Mouse (Mus musculus) intestine, embryonic 14.5 days (tissue): ENCODE measurements around the gene Prrg2. TPM values are rescaled to one million over a fixed set of nuclear protein-coding genes. Genes with fewer than 3 reads are reported as not detected.

Experiments used
- ATAC-seq: fragments of 200-750 bp; cut with Nextera tagmentation; replicated peaks from 2 replicates; pipeline ENCODE4 v1.8.0; 2017; ENCODE audit warnings: low read depth, moderate number of reproducible peaks, moderate TSS enrichment, moderate library complexity; ENCODE audit not compliant: low FRiP score, low TSS enrichment
- DNase-seq: peaks from one replicate; pipeline ENCODE4 v3.0.0-alpha.2; 2018; ENCODE audit warnings: low spot score
- H3K27ac ChIP-seq: fragments of 300-500 bp; sonication (generic); 2 replicates; pipeline ENCODE4 v1.5.1; 2014; ENCODE audit warnings: low read depth, mild to moderate bottlenecking, control low read depth
- H3K27me3 ChIP-seq: fragments of 300-500 bp; sonication (generic); replicated peaks from 2 replicates; pipeline ENCODE4 v1.6.1; 2014; ENCODE audit warnings: low read length, control low read depth; ENCODE audit not compliant: control insufficient read depth, insufficient read depth
- H3K36me3 ChIP-seq: fragments of 300-500 bp; sonication (generic); 2 replicates; pipeline ENCODE4 v1.6.1; 2014; ENCODE audit warnings: low read length, control low read depth; ENCODE audit not compliant: control insufficient read depth, insufficient read depth
- H3K4me1 ChIP-seq: fragments of 300-500 bp; sonication (generic); replicated peaks from 2 replicates; pipeline ENCODE4 v1.6.1; 2014; ENCODE audit warnings: low read length, control low read depth, mixed read lengths; ENCODE audit not compliant: control insufficient read depth, insufficient read depth
- H3K4me2 ChIP-seq: fragments of 300-500 bp; sonication (generic); 2 replicates; pipeline ENCODE4 v1.6.1; 2014; ENCODE audit warnings: low read length
- H3K4me3 ChIP-seq: fragments of 300-500 bp; sonication (generic); 2 replicates; pipeline ENCODE4 v1.5.1; 2014; ENCODE audit warnings: low read depth, low read length, control low read depth, mixed read lengths
- H3K9ac ChIP-seq: fragments of 300-500 bp; sonication (generic); 2 replicates; pipeline ENCODE4 v1.6.1; 2014; ENCODE audit warnings: mild to moderate bottlenecking, low read length
- H3K9me3 ChIP-seq: fragments of 300-500 bp; sonication (generic); 2 replicates; pipeline ENCODE4 v1.6.1; 2016; ENCODE audit warnings: low read length, control low read depth; ENCODE audit not compliant: control insufficient read depth
- WGBS: fragments of 180-500 bp; shearing (Covaris S2); extraction: QIAGEN DNeasy Blood & Tissue Kit; methylation state at CpG from one replicate; pipeline ENCODE4 v1.1.7; 2014; 5-methylcytosine and 5-hydroxymethylcytosine counted together
- polyA plus RNA-seq: library from polyadenylated mRNA; unstranded; fragments of >200 nt; fragmentation: Nextera tagmentation; extraction: Ambion mirVana; gene quantifications from 2 replicates; pipeline ENCODE4 v1.2.1, GENCODE M21; 2014

Prrg2 gene
- polyA plus RNA-seq, 1 experiment from 2014 or later = 24.0 TPM

DNA sequence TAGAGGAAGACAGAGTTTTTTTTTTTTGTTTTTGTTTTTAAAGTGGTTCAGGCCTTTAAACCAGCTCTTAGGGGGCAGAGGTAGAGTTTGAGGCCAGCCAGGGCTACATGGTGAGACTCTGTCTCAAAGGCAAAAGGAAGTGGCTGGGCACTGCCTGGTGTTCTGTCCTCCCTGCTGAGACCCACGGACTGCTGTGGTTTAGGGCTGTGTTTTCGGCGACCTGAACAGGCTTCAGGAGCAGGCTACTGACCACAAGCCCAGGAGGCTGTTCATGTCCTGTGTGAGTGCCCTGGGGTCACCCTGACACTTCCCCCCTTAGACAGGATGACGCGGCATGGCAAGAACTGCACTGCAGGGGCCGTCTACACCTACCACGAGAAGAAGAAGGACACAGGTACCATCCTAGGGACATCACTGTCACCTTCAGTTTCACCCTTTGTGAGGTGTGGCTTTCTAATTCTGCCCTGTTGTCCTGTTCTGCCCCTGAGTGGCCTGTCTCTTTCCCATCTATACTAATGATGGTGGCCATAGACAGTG is 10.8 kb upstream of the Prrg2 start:
- H3K4me1 ChIP-seq = no peaks in the 10 kb centered on the region
- no peak overlapping the region for H3K4me2 ChIP-seq
- DNase-seq = no peak
- ATAC-seq = no peak
- H3K9ac ChIP-seq = no peak overlapping the region
- no peak overlapping the region for H3K27ac ChIP-seq
- no peaks in the 10 kb centered on the region for H3K9me3 ChIP-seq
- no peak overlapping the region for H3K4me3 ChIP-seq
- no peaks in the 10 kb centered on the region for H3K27me3 ChIP-seq
- WGBS = 83% methylated on average over 7 of the region's 7 CpGs
- peaks cover 45% of the 10 kb centered on the region for H3K36me3 ChIP-seq

DNA sequence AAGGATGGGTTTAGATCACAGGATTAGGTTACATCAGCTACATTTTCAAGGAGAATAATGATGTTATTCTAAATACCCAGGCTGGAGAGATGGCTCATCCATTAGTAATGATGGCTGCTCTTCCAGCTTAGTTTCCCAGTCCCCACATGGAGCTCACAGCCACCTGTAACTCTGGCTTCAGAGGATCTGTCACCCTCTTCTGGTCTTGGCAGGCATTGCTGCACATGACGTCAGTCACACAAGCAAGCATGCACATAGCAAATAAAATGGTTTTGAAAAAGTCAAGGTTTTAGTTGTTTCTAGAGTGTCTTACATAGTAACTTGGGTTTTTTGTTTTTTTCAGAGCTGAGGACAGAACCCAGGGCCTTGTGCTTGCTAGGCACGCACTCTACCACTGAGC is 9.8 kb upstream of the Prrg2 start:
- ATAC-seq = no peak
- no peak overlapping the region for H3K4me3 ChIP-seq
- no peak overlapping the region for H3K27ac ChIP-seq
- H3K4me1 ChIP-seq = no peaks in the 10 kb centered on the region
- 88% methylated on average over 2 of the region's 2 CpGs for WGBS
- no peaks in the 10 kb centered on the region for H3K9me3 ChIP-seq
- H3K36me3 ChIP-seq = peaks cover 38% of the 10 kb centered on the region
- no peaks in the 10 kb centered on the region for H3K27me3 ChIP-seq
- H3K4me2 ChIP-seq = no peak overlapping the region
- DNase-seq = no peak
- H3K9ac ChIP-seq = no peak overlapping the region

DNA sequence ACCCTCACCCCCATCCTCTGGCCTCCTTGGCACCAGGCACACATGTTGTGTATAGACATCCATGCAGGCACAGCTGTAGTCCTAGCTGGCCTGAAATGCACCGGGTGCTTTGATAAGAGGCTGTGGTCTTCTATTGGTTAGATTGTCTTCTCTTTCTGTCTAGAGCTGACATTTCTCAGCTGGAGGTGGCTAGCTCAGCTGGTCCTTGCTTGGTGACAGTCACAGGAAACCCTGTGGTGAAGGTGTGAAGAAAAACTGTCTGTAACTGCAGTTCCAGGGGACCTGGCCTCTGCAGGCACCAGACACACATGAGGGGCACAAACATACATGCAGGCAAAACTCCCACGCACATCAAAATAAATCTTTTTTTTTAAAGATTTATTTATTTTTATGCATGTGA is 7.2 kb upstream of the Prrg2 start:
- peaks cover 13% of the 10 kb centered on the region for H3K36me3 ChIP-seq
- whole genome bisulfite sequencing = 89% methylated on average over 2 of the region's 2 CpGs
- H3K4me3 ChIP-seq = no peak overlapping the region
- no peaks in the 10 kb centered on the region for H3K9me3 ChIP-seq
- no peak overlapping the region for H3K27ac ChIP-seq
- no peak for DNase-seq
- no peak for ATAC-seq
- no peak overlapping the region for H3K4me2 ChIP-seq
- no peaks in the 10 kb centered on the region for H3K27me3 ChIP-seq
- H3K9ac ChIP-seq = no peak overlapping the region
- no peaks in the 10 kb centered on the region for H3K4me1 ChIP-seq

DNA sequence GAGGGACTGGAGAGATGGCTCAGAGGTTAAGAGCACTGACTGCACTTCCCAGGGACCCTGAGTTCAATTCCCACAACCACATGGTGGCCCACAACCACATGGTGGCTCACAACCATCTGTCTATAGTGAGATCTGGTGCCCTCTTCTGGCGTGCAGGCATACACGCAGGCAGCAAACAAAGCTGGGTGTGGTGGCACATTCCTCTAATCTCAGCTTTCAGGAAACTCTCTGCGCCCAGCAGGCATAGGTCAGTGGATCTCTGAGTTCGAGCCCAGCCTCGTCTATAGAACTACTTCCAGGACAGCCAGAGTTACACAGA is 5.5 kb upstream of the Prrg2 start:
- 35% methylated on average over 5 of the region's 5 CpGs for WGBS
- no peak overlapping the region for H3K27ac ChIP-seq
- ATAC-seq = 0 out of 2 replicates have a peak, but pooled peaks have one; percentile 37
- H3K4me3 ChIP-seq = no peak overlapping the region
- H3K4me1 ChIP-seq = peaks cover 7% of the 10 kb centered on the region; the same call in 1 of the 2 replicates
- no peaks in the 10 kb centered on the region for H3K36me3 ChIP-seq
- H3K9ac ChIP-seq = no peak overlapping the region
- no peaks in the 10 kb centered on the region for H3K9me3 ChIP-seq
- DNase-seq = peak; percentile 69
- H3K4me2 ChIP-seq = no peak overlapping the region
- no peaks in the 10 kb centered on the region for H3K27me3 ChIP-seq

DNA sequence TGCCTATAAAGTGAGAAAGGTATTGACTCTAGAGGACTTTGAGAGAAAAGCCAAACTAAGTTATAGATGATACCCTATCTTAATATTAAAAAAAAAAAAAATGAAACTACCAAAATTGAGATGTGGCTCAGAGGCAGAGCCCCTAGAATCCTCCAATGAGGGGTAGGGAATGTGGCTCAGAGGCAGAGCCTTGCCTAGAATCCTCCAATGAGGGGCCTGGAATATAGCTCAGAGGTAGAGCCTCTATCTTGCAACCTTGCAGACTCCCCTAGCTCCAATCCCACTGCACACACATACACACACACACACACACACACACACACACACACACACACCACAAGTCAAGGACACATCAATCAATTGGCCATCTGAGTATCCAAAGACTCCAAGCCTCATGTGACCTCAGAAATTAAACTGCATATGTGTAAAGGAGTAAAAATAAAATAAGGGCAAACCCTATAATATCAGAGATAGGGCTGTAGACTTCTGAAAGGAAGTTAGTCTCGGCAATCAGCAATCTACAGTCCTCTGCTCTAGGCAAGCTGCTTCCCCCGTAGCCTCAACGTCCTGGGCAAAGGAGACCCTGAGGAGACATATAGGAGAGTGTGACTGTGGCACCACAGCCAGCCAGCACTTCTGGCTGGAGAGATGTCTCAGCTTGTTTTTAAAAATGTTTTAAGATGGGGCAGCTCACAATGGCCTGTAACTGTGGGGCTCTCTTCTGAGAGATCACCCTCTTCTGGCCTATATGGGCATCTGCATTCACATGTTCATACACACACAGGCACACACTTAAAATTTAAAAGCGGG is 4.9 kb upstream of the Prrg2 start:
- WGBS = 83% methylated on average over 4 of the region's 4 CpGs
- Histone ChIP-seq H3K4me2 (no peak overlapping the region), H3K36me3 (no peaks in the 10 kb centered on the region), H3K27me3 (no peaks in the 10 kb centered on the region), H3K4me1 (peaks cover 7% of the 10 kb centered on the region; the same call in 1 of the 2 replicates), H3K9me3 (no peaks in the 10 kb centered on the region), H3K27ac (no peak overlapping the region), H3K9ac (no peak overlapping the region), H3K4me3 (no peak overlapping the region)
- DNase-seq (no peak), ATAC-seq (no peak)

DNA sequence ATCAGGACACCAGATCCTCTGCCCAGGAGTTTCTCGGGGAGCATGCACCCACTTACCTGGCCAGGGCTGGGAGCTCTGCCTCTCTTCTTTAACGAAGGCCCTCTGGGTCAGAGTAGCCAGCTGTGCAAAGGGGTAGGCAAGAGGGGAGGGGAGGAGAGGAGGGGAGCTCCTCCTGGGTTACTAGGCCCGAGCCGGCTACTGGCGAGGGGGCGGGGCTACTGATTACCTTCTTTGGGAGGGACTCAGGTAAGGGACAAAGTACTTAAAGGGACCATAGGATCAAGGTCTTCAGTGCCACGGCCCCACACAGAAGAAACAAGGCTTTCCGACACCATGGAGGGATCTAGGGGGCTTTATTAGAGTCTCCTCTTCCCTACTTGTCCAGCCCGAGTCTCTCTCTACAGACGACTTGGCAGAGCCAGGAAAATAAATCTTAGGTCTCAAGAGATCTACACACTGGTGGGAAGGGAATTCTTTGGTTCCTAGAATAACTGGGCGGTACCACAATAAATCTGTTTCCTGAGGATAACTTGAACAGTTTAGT is 873 bp downstream of the Prrg2 start:
- H3K4me1 ChIP-seq = peaks cover 25% of the 10 kb centered on the region

DNA sequence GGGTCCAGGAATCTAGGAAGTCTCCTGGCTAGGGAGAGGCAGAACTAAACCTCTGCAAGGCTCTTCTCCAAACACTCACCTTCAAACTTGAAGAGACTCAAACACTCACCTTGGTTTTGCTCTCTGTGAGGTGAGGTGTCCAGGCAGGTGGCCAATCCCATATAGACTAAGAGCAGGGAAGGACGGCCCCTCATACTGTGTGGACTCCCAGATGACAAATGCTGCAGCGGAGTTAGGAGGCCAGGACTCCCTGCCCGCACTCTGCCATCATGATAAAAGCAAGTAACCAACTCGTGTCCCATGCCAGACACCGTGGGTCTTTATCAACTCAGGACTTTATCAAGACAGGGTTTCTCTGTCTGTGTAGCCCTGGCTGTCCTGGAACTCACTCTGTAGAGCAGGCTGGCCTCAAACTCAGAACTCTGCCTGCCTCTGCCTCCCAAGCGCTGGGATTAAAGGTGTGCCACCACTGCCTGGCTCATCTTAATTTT is 1.8 kb downstream of the Prrg2 start:
- whole genome bisulfite sequencing = 87% methylated on average over 6 of the region's 6 CpGs
- Histone ChIP-seq H3K27me3 (no peaks in the 10 kb centered on the region), H3K4me3 (no peak overlapping the region), H3K4me1 (peaks cover 25% of the 10 kb centered on the region), H3K36me3 (no peaks in the 10 kb centered on the region), H3K27ac (no peak overlapping the region), H3K9ac (no peak overlapping the region), H3K9me3 (no peaks in the 10 kb centered on the region), H3K4me2 (peak overlapping the region; percentile 48; the same call in 1 of the 2 replicates)
- DNase-seq (no peak), ATAC-seq (no peak)

More for the DNA sequence above, 873 bp downstream of the Prrg2 start:
- Histone ChIP-seq H3K4me2 (peak overlapping the region; percentile 48), H3K4me3 (peak overlapping the region; percentile 82), H3K36me3 (no peaks in the 10 kb centered on the region), H3K27ac (peak overlapping the region; percentile 86), H3K9ac (peak overlapping the region; percentile 37), H3K27me3 (no peaks in the 10 kb centered on the region), H3K9me3 (no peaks in the 10 kb centered on the region)
- DNase-seq = peak; percentile 74
- 15% methylated on average over 11 of the region's 11 CpGs for WGBS
- ATAC-seq = peak; percentile 33; the same call in 1 of the 2 replicates

DNA sequence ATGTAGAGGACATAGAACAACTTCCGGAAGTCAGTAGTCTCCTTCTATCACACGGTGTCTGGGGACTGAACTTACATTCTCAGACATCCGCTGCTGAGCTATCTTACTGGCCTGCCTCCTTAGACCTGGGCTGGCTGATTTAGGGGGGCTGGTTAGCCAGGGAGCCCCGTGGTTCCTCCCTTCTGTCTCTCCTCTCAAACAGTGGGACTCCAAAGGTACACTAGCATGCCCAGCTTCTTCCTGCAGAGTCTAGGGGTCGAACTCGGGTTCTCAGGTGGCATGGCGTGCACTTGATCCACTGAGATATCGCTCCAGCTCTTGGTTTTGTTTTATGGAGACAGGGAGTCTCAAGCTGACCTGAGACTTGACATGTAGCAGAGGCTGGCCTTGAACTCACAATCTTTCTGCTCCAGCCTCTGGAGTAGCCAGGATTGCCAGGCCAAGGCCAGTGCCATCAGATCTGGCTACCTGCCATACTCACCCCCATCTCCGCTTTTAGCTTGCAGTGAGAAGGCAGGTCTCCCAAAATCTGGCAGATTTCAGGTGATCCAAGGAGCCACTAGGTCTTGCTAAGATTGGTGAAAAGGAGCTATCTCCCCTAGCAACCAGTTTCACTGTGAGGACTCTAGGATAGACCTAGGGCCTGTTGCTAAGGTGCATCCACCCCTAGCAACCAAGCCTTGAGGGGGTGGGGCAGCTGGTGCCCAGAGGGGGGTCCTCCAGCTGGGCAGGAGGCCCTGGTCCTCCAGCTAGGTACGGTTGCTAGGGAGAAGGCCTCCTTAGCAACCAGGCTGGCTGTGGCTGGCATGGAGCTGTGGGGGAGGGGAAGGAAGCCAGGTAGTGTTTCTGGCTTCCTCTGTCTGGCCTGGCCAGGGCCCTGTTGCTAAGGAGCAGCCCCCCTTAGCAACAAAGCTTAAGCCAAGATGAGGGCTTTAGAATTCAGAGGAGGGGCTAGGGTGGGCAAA is 3.6 kb downstream of the Prrg2 start:
- DNase-seq = no peak
- H3K27ac ChIP-seq = peak overlapping the region; percentile 47

More for the DNA sequence above, 3.6 kb downstream of the Prrg2 start:
- Histone ChIP-seq H3K4me3 (no peak overlapping the region), H3K9me3 (no peaks in the 10 kb centered on the region), H3K9ac (no peak overlapping the region), H3K4me1 (peaks cover 22% of the 10 kb centered on the region), H3K27me3 (no peaks in the 10 kb centered on the region), H3K4me2 (peak overlapping the region; percentile 0; the same call in 1 of the 2 replicates), H3K36me3 (no peaks in the 10 kb centered on the region)
- 75% methylated on average over 10 of the region's 10 CpGs for whole genome bisulfite sequencing
- ATAC-seq = no peak
